Mouse (Mus musculus) adrenal gland, adult 8-10 months (tissue): ENCODE measurements around the gene Wwp2. TPM values are rescaled to one million over a fixed set of nuclear protein-coding genes. Genes with fewer than 3 reads are reported as not detected.

ENCODE experiments used
- DNase-seq: peaks from one replicate; pipeline ENCODE4 v3.0.0; 2022
- microRNA-seq, 2 experiments: library from miRNA; unstranded; fragments of <30 nt; microRNA quantifications; one replicate each; pipeline ENCODE4 v1.2.0; 2022
- total RNA-seq, 4 experiments: library from RNA; stranded (reverse); gene quantifications; 2 replicates each; pipeline ENCODE4 v1.2.4; 2022

Wwp2 gene
- total RNA-seq, 4 experiments from 2014 or later = 37.7 to 62.9 (median 50.9) TPM

DNA sequence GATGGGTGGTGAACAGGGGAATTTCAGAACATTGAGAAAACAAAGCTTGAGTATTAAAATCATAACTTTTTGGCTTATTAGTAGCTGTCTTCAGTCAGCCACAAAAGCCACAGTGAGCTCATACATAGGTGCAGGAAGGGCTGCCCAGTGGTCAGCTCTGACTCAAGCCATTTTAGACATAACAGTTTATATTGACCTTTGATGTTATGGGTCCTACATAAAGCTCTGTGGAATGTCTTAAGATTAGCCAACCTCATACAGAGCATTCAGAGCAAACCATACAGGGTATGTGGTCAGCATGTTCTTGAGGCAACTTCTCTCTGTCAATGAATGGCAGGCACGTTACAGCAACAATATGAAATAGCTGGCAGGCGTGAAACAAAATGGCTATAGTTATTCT is 134.9 kb downstream of the Wwp2 start:
- DNase-seq = no peak

DNA sequence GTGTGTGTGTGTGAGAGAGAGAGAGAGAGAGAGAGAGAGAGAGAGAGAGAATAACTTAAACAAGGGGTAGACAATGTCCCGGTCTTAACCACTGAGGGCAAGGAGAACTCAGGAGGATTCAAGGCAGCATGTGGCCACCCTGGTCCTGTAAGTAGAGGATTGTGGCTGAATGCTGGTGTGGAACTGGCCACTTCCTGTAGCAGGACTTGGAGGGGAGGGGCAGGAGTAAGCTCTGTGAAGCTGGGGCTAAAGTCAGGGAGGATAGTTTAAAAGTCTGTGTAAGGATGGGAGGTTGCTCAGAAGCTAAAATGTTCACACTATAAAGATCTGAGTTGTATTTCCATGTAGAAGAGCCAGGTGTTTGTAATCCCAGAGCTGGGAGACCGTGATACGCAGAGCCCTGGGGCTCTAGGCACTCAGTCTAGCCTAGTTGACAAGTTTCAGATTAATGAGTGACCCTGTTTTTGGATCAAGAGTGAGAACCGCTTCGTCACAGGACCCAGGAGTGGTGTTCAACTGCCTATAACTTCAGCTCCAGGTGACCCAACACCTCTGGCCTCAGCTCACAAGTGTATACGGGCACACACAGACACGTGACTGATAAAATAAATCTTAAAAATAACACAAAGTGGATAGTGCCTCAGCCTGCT is 135.4 kb downstream of the Wwp2 start:
- DNase-seq = no peak

DNA sequence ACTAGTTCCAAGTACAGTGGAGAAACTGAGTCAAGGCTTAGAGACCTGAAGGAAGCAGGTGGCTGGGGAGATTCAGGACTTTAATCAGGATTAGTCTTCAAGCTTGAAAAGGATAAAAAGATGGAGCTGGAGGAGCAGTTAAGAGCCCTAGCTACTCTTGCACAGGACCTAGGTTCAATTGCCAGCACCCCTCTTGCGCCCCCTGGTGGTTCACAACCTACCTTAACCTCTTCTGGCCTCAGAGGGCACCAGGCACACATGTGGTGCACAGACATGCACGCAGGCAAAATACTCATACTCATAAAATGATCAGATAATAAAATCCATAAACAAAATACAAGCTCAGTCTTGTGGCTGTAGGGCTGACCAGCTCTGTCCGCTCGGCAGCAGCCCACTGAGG is 136.3 kb downstream of the Wwp2 start:
- DNase-seq = peak; percentile 23

DNA sequence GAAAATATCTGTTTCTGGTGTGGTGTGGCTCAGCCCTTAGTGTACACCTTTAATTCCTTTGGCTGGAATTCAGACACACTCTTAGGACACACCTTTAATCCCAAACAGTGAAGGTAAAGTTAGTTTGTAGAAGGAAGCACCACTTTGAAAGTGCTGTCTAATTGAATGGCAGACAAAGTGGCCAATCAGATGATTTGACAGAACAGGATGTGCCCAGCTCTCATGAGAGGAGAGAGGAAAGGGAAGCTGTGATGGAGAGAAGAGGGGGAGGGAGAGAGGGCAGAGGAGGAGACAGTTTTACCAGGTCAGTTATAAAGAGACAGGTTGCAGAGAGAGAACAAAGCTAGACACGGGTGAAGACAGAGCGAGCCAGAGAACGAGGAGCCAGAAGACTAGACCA is 138.6 kb downstream of the Wwp2 start:
- DNase-seq = no peak

DNA sequence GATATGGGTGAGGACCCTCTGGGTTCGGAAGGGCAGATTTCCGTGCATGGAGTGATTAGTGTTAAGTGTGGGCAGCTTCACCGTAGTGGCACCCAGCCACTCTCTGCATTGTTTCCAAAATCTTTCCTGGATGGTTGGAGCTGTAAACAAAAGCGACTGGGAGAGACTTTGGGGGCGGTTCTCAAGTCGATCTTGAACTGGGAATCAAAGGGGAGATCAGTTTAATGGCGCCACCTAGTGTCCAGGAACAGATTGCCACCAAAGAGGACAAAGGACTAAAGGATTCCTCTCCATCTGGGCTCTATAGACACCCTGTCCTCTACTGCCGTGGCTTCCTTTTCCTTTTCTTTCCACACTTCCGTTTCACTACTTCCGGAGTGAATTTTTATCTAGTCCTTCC is 140.5 kb downstream of the Wwp2 start:
- peak; percentile 61 for DNase-seq

DNA sequence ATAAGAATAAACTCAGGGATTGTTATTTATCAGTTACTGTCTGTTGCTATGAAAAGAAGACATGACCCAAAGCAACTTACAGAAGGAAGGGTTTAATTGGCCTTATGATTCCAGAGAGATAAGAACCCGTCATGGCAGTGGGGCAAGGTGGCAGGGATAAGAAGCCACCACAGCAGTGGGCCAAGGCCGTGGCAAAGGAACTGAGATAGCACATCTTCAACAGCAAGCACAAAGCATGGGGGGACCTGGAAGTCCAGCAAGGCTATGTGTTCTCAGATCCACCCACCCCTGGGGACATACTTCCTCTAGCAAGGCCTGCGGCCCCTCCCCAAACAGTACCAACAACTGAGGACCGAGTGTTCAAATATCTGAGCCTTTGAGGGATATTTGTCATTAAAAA is 141.5 kb downstream of the Wwp2 start:
- DNase-seq = no peak

DNA sequence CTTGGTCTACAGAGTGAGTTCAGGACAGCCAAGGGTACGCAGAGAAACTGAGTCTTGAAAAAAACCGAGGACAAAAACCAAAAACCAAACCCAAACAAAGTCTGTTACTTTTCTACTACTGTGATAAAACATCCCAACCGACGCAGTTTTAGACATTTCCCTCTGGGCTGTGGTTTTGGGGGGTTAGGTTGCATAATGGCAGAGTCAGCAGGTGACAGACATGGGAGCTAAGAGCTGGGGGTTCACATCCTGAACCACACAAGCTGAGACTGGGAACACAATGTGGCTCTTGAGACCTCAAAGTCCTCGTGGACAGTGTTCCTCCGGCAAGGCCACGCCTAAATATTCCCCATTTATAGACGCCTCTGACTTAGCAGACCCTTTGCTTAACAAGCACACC is 142.0 kb downstream of the Wwp2 start:
- no peak for DNase-seq

DNA sequence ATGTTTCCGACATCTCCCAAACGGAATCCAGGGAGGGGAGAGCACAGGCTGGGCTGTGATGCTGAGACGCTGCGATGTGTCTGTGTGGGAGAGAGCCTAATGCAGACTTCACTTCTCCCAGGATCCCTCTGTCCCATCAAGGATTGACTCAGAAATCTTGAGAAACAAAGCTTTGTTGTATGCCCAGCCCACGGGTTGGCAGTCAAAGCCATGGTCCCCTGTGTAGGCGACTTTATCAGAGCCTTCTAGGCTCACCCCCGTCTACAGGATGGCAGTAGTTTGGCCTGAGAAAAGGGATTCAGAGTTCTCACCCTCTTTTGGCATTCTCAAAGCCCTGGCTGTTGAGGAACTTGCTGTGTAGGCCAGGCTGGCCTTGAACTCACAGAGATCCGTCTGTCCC is 142.4 kb downstream of the Wwp2 start:
- DNase-seq = no peak

DNA sequence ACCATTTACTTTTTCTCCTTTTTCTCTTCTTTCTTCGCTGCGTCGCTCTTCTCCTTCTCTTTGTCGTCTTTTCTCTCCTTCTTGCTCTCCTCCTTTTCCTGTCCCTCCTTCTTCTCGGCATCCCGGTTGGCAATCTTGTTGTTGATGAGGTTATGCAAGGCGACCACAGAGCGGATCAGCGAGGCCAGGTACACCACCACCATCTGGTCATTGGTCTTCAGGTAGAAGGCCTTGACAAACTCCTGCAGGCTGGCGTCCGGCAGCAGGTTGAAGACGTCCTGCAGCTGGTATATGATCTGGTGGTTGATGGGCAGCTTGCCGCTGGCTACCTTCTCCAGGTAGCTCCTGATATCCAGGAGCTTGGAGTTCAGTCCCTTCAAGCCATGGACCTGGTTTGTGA is 144.7 kb downstream of the Wwp2 start:
- no peak for DNase-seq

DNA sequence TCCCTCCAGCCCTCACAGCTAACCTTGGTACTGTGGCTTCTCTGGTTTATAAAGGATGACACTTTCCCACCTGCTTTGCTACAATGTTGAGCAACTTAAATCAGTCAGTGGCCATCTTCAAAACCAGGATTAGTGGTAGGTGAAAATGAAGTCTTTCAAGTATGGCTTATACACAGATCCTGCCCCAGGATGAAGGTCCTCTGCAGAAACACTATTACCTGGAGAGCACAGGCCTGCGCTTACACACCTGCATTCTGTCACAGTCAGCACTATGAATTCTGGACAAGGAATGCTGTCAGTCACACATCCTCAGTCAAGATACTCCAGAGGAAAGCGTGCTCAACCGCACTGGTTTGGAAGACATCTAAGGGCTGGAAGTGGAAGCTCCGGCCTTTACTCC is 145.4 kb downstream of the Wwp2 start:
- DNase-seq = no peak

DNA sequence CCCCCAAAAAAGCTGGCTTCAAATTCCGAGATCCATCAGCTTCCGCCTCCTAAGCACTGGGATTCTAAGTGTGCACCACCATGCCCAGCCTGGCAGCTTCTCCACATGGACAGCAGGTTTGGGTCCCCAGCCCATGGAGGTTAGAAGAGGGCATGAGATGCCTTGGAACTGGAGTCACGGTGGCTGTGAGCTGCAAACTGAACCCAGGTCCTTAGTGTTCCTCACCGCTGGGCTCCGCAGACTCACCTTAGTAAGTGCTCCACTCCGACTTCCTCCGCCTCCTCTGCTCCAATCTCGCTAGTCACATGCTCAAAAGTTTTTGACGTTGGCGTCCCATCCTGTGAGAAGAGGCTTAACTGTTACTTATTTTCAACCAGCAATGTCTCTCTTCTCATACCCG is 146.0 kb downstream of the Wwp2 start:
- no peak for DNase-seq

DNA sequence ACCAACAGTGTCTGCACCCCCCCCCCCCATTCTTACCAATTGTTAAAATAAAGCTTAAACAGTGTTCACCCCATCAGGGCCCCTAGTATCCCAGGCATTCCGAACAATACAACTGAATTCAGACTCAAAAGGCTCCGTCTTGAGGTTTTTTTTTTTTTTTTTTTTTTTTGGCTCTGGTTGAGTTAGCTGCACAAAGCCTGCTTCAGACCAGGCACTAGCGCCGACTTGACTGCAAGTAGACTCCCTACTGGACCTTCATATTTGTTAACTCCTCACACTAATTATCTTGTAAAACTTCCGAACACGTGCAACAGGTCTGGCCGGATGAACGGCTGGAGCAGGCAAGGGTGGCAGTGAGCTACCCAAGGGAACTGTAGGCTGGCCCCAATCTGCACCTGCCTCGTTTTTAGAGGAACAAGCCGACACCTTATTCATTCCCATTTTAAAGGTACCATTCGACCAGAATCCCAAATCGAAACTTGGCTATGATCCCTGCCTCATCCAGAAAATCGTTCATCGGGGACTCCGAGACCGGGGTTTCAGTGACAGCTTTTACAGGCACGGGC is 151.3 kb downstream of the Wwp2 start:
- DNase-seq = no peak

DNA sequence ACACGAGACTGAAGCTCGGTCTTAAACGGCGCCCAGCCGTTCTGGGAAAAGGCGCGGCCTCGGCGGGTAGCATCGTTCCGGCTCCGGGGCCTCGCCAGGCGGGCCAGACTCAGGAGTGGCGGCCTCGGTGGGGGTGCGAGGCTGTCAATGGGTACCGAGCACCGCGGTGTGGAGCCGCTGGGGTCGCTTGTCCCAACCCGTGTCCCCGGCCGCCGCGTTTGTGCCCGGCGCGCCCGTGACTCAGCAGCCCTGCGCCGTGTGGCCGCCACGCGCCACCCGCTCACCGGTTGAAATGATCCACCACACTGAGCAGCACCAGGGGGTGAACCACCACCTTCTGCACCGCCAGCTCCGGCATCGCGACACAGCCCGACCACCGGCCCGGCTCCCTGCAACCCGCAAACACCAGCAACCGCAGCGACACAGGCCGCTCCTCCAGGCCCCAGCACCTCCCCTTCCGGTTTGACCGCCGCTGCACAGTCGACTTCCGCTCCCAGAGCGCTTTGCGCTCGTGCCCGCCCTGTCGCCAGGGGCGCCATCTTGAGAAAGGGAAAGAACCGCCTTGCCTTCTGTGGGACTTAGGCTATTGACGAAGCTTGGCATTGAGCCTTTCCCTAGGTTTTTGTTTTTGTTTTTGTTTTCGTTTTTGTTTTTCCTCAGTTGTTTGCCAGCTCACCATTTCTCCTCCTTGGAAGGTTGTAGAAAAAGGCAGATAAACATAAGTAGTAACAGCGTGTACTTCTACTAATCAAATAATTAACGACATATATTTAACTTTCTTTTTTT is 152.0 kb downstream of the Wwp2 start, which contains the start of gene Psmd7:
Psmd7 (minus strand) TSS at position 470 of the 786 bp plus-strand sequence.
- DNase-seq = peak; percentile 93

DNA sequence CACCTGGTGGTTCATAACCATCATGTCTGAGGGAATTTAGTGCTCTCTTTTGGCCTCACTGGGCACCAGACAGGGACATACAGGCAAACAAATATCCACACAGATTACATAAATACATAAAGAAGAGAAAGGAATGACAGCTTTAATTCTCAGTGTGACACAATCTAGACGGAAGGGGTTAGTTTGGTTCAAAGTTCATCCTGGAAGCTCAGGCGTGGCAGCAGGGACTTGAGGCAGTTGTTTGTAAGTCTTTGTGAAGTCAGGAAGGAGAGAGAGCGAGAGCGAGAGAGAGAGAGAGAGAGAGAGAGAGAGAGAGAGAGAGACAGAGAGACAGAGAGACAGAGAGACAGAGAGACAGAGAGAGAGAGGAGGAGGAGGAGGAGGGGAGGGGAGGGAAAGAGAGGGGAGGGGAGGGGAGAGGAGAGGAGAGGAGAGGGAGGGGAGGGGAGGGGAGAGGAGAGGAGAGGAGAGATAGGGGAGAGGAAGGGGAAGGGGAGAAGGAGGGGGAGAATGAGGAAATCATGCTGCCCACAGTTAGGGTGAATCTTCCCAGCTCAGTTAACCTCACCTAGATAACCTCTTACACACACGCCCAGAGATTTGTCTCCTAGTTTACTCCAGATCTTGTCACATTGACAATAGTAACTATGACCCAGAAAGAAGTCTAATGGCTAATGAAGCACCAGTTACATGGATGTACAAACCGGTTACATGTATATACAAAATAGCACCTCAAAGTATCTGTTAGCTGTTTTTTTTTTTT is 158.0 kb downstream of the Wwp2 start:
- DNase-seq = no peak

DNA sequence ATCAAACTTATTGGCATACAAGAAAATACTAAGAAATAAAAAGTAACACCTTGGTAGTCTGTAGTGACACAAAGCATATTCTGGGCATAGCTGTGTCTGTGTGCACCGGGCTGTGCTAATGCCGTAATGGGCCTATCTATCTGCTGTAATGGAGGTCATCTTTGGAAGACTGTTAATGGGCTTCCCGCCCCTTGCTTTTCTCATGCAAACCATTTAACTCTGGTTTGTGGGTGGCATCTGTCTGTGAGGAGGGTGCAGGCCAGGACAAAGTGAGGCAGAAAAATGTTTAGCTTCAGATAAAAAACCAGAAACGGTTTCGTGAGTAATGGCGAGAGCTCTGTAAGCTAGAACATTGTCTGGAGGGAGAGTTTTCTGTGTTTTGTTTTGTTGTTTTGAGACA is 158.7 kb downstream of the Wwp2 start:
- DNase-seq = no peak

DNA sequence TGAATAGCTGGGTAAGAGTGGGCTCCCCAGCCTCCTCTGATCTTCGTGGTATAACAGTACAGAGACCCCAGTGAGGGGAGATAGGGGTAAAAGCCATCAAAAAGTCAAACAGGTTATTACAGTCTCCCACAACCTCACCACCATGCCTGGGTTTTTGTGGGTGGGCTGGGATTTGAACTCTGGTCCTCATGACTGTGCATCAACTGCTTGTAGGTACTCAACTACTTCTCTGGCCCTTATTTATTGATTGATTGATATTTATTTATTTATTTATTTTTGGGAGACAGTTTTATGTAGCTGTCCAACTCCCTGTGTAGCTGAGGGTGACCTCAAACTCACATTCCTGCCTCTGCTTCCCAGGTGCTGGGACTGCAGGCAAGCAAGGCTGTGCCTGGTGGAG is 161.6 kb downstream of the Wwp2 start:
- no peak for DNase-seq

DNA sequence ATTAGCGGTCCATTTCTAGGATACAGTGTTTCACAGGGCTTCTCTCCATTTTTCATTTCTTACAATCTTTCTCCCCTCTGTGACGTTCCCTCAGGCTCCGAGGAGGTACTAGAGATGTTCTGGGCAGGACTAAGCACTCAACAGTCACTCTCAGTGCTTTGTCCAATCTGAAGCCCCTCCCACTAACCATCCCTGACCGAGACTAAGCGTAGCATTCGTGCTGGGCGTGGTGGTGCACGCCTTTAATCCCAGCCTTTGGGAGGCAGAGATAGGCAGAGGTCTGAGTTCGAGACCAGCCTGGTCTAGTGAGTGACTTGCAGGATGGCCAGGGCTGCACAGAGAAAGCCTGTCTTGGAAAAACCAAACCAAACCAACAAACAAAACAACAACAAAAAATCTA is 163.5 kb downstream of the Wwp2 start:
- no peak for DNase-seq

DNA sequence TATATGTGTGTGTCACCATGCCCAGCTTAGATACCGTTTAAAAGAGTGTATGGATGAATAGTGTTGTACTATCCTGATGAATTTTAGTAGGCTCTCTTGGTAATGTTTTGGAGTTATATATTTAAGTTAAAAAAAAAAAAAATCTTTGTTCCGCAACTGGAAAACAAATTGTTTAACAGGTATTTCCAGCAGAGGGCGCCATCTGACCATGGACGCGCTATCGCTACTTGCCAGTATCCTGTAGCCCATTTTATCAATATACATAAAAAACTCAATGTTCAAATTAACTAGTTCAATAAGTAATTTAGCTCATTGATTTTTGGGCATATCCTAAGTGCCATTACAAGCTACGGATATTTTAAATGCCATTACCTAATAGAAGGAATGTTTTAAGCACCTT is 166.9 kb downstream of the Wwp2 start:
- DNase-seq = no peak

Small RNA genes within 50 kb of the gene (microRNA-seq; reads per million reads assigned to microRNA genes)
- 1,219 to 3,352 reads per million in 2 experiments for gene Mir140

Other genes starting within 250 kb of the Wwp2 start
- 100 to 1,000 TPM; 130 to 228 (median 173) TPM for gene Nfat5, start 142.9 kb upstream of the Wwp2 start, total RNA-seq
- gene Nqo1, start 33.2 kb upstream of the Wwp2 start, total RNA-seq = 1 to 10 TPM; 5.8 to 8.1 (median 6.9) TPM
- gene Nob1, start 11.3 kb upstream of the Wwp2 start, total RNA-seq = 10 to 100 TPM; 29.4 to 33.5 (median 32.5) TPM
- gene Psmd7, start 152.1 kb downstream of the Wwp2 start, total RNA-seq = 100 to 1,000 TPM in 3 of 4 experiments, 10 to 100 TPM in 1; 97.1 to 120 (median 109) TPM